Mouse (Mus musculus): ENCODE measurements around the gene Hoxb3. TPM values are rescaled to one million over a fixed set of nuclear protein-coding genes. Genes with fewer than 3 reads are reported as not detected.

Gene Hoxb3
- total RNA-seq (2017): 0.55 and 0.78 TPM in 2 replicates

DNA sequence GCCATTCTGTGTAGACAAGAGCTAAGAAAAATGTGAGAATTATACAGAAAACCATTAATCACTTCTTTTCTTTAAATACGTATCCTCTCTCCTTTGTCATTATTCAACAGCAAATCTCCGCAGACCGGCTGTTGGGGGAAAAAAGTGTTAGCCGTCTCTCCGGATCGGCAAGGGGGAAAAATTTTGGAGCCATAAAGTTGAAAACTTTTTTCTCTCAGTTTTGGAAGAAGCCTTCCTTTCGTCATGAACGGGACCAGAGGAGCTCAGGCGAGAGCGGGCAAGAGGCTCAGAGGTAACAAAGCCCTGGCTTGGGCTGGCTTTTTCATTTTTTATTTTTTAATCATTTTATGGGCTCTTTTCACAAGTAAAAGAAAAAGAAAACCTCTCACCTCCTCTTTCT lies at the start of gene Hoxb3:
Gene Hoxb3, plus strand, starts transcription at position 173 of the 400 bp plus-strand sequence.
- no peak for ATAC-seq (replicated peaks; ENCODE audit: low read depth, poor library complexity, severe bottlenecking)

DNA sequence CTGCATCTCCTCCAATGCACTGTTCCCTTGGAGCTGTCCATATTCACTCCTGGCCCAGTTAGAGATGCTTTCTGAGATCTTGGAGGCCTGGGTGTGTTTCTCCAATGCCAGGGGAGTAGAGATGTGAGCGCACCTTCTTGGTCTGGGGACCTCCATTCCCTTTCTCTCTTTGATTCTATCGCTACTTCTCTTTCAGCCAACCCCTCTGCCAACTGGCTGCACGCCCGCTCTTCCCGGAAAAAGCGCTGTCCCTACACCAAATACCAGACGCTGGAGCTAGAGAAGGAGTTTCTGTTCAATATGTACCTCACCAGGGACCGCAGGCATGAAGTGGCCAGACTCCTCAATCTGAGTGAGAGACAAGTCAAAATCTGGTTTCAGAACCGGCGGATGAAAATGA lies 48.7 kb upstream of the Hoxb3 start:
- no peak for ATAC-seq (replicated peaks; ENCODE audit: low read depth, poor library complexity, severe bottlenecking)

GRCm38 (mm10) chr11:96275896-96276295 lies 47.2 kb upstream of the Hoxb3 start:
- no peak for ATAC-seq (replicated peaks; ENCODE audit: low read depth, poor library complexity, severe bottlenecking)

- no peak for ATAC-seq (replicated peaks; ENCODE audit: low read depth, poor library complexity, severe bottlenecking)
Observed at GRCm38 (mm10) chr11:96277151-96278044, 45.7 kb upstream of the Hoxb3 start.

GRCm38 (mm10) chr11:96278324-96278723 lies 44.8 kb upstream of the Hoxb3 start:
- no peak for ATAC-seq (replicated peaks; ENCODE audit: low read depth, poor library complexity, severe bottlenecking)

- peak; percentile 87 for ATAC-seq (replicated peaks; ENCODE audit: low read depth, poor library complexity, severe bottlenecking)
Observed at GRCm38 (mm10) chr11:96278773-96279172, 44.4 kb upstream of the Hoxb3 start.

- ATAC-seq (replicated peaks; ENCODE audit: low read depth, poor library complexity, severe bottlenecking): no peak
Observed at GRCm38 (mm10) chr11:96279421-96280233, 43.5 kb upstream of the Hoxb3 start.

DNA sequence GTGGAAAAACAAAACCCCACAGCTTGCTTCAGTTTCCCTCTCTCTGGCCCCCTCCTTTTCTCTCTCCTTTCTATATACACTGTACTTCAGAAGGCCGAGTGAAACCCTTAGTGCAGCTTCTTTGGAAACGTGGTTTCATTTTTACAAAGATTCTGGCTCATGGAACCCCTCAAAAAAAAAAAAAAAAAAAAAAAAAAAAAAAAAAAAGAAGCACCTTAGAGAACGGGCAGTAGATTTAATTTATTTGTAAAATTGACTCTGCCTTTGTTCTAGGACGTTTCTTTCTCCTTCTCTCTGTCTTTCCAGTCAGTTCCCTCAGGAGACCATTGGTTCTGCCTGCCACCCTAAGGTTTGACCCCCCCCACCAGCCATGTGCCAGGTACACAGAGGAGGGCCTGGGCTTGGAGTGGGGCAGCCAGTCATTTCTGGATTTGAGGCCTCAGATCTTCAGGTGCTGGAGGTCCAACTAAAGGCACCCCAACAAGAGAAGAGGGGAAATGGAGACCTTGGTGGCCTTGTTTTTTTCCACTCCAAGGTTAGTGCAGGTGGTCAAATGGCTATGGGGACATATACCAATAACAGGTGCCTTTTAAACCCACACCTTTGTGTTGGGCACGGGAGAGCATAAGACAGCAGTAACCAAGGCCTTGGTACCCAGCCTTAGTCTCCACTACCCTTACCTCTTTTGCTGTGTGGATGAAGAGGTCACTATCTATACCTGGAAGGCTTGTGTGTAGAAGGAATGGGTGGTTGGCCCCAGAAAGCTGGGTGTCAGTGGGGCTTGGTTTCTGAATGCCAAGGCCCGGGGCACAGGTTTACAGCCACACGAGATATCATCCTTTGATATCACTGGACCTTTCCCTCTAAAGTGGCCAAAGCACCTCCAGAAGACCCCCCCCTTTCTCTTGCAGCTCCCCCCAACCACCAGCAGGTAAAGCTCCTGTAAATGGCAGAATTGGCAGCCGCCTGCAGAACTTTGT lies 42.4 kb upstream of the Hoxb3 start:
- ATAC-seq (replicated peaks; ENCODE audit: low read depth, poor library complexity, severe bottlenecking): no peak

GRCm38 (mm10) chr11:96281396-96281795 lies 41.7 kb upstream of the Hoxb3 start:
- ATAC-seq (replicated peaks; ENCODE audit: low read depth, poor library complexity, severe bottlenecking): no peak

DNA sequence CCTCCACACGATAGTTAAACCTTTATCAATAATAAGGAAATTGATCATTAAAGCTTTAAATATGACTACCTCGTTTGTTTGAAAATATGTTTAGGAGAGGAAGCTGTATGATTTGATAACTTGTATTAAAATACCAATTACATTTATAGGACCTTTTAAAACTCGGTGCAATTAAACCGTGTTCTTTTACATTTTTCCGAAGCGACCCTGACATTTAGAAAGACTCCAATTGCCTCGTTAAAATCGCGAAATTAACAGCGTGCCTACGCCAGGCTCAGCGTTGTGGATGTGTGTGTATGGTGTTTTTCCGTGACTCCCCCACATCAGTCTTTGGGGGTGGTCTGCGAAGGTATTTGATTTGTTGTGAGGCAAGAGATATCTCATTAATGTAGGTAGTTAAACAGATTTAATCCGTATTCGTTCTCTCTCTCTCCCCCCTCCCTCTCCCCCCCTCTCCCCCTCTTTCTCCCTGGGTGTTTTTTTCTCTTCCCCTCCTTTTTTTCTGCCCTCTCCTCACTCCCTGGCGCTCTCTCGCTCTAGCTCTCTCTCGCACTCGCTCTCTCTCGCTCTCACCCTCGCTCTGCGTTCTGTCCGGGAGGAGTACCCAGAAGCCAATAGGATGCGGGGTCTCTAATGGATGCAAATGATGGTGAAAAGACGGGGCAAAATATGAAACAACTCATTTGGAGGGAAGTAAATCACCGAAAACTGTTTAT lies 41.1 kb upstream of the Hoxb3 start, which contains the start of gene Hoxb8:
Gene Hoxb8, plus strand, starts transcription at position 51 of the 716 bp plus-strand sequence.
- no peak for ATAC-seq (replicated peaks; ENCODE audit: low read depth, poor library complexity, severe bottlenecking)

GRCm38 (mm10) chr11:96282795-96283430 lies 40.2 kb upstream of the Hoxb3 start:
- no peak for ATAC-seq (replicated peaks; ENCODE audit: low read depth, poor library complexity, severe bottlenecking)

DNA sequence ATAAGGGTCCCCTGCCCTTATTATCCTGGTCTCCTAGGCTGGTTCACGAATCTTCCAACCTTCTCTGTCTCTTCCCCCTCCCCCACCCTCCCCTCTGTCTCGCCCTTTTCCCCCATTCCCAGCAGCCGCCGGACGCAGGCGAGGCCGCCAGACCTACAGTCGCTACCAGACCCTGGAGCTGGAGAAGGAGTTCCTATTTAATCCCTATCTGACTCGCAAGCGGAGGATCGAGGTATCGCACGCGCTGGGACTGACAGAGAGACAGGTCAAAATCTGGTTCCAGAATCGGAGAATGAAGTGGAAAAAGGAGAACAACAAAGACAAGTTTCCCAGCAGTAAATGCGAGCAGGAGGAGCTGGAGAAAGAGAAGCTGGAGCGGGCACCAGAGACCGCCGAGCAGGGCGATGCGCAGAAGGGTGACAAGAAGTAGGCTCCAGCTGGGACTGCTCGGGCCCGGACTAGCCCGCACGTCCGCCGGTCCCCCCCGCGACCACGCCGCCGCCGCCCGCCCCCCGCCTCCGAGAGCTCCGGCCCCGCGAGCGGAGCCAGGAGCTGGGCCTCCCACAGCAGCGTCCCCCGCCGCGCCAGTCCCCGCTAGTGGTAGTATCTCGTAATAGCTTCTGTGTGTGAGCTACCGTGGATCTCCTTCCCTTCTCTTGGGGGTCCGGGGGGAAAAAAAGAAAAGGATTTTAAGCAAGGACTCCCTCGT lies 38.9 kb upstream of the Hoxb3 start:
- ATAC-seq (replicated peaks; ENCODE audit: low read depth, poor library complexity, severe bottlenecking): peak; percentile 52; the same call in 1 of the 2 replicates

DNA sequence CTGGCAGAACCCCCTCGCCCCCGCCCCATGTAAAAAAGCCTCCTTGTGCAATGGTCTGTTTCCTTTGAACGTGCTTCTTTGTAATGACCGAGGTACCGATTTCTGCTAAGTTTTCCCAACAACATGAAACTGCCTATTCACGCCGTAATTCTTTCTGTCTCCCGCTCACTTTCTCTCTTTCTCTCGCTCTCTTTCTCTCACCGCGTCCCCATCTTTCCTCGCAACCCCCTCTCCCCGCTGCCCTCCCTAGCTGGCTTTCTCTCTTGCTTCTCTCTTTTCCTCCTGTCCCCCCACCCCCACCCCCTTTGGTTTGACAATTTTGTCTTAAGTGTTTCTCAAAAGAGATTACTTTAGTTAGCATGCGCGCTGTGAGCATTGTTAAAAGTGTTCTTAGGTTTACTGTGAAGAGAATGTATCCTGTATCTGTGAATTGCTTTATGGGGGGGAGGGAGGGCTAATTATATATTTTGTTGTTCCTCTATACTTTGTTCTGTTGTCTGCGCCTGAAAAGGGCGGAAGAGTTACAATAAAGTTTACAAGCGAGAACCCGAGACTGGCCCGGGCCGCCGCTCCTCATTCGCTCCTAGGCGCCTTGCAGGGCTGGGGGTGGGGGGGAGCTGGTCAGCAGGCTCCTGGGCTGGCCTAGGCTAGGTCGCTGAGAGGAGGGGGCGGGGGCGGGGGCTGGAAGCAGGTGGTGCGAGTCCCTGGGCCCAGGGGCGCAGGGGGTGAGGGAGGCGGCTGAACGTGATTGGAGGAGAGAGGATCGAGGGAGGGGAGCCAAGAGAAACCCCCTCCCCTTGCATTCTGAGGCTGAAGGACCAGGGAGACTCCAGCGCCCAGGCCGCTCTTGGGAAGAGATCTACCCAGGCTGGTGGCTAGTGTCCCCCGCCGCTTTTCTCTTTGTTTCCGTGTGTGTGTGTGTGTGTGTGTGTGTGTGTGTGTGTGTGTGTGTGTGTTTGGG lies 38.1 kb upstream of the Hoxb3 start:
- ATAC-seq (replicated peaks; ENCODE audit: low read depth, poor library complexity, severe bottlenecking): no peak

- ATAC-seq (replicated peaks; ENCODE audit: low read depth, poor library complexity, severe bottlenecking): no peak
Observed at GRCm38 (mm10) chr11:96285771-96286738, 37.1 kb upstream of the Hoxb3 start, which contains the start of gene Hoxb7. Gene Hoxb7 (plus strand): TSS chr11:96286623.

DNA sequence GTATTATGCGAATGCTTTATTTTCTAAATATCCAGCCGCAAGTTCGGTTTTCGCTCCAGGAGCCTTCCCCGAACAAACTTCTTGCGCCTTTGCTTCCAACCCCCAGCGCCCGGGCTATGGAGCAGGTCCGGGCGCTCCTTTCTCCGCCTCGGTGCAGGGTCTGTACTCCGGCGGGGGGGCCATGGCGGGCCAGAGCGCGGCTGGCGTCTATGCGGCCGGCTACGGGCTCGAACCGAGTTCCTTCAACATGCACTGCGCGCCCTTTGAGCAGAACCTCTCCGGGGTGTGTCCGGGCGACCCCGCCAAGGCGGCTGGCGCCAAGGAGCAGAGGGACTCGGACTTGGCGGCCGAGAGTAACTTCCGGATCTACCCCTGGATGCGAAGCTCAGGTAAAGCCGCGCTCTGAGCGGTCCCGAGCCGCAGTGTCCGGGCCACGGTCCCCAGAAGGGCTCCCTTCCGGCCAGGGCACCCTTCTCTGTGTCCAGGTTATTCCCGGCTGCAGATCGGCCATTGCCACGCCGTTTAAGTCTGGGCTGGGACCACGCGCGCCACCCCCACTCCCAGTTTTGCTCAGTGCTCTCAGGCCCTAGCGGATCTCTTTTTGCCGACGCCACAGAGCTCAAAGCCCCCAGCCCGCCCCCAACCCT lies 36.3 kb upstream of the Hoxb3 start:
- ATAC-seq (replicated peaks; ENCODE audit: low read depth, poor library complexity, severe bottlenecking): no peak

All from common myeloid progenitor, adult 5-6 weeks (primary cell).